Mouse (Mus musculus) erythroblast, embryonic 14.5 days (primary cell): ENCODE measurements at regions not wholly inside any gene's neighbourhood (a gene's known extent, or its start where the extent isn't known, plus 50 kb on each side); places are given as distances from the start of the nearest gene placed in this dataset.

Experiments
- GATA1 ChIP-seq: IDR thresholded peaks from 2 replicates; pipeline ENCODE4 v1.6.1; 2012; ENCODE audit warnings: low read length, inconsistent platforms, mixed read lengths
- TAL1 ChIP-seq: IDR thresholded peaks from 3 replicates; pipeline ENCODE4 v1.6.1; 2012; ENCODE audit warnings: low read length, inconsistent platforms, mixed read lengths

DNA sequence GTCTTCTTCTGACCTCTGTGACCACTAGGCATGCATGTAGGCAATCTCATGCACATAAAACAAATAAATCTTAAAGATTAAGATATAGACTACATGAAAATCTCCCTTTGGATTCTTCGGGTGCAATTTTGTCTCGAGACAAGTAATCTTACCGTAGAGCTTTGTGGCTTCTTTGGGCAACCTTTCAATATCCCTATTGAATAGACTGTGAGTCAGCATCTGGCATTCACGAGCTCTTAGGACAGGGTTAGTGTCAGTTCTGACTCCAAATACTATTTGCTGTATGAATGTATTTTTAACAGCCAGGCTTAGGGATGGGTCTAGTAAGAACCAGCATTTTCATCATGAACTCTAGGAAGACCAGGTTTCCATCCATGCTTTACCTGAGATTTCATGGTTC is 208.7 kb upstream of the Pik3r1 start:
- TF ChIP-seq GATA1 (no peak), TAL1 (no peak)
